In the genomic region with DNA sequence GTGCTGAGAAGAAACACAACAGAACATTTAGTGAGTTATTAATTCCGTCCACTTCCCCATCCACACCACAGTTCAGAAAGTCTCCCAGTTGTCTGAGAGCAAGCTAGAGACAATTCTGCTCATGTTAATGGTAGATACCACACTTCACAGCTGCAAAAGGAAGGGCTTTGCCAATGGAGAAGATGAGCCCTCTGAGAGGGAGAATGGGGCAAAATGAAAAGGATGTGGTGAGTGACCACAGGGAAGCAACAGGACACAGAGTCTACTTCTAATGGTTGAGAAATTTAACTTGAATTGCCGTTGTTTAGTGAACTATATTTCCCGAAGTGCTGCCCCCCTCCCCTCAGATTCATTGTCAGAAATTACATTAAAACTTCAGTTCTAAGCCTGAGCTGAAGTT, we compare ENCODE assay signal across 18 mouse cellular contexts.
"Had no signal": no experiment of that assay in that cellular context is flagged by ENCODE, and none has a peak within 500 bp of the region (broad histone marks: within the 10 kb centered on the region; RNA-seq: fewer than 3 reads in every experiment).

No protein-coding gene starts in this region.

- ATAC-seq: hindbrain, embryonic 16.5 days; inflammation-experienced regulatory T-cells, adult 6 months; intestine, embryonic 15.5 days; intestine, postnatal 0 days; liver, embryonic 12.5 days had no signal

- DNase-seq: gastrocnemius, adult 2 months; gastrocnemius, postnatal 10 days; gastrocnemius, postnatal 25 days; heart, adult 11 months; heart, adult 2 months; heart, postnatal 4 days; kidney, adult 18-20 months; kidney, adult 8-10 months; kidney, postnatal 10 days; kidney, postnatal 25 days; layer of hippocampus, adult 9-11 months; layer of hippocampus, postnatal 36 days; left cerebral cortex, postnatal 4 days had no signal
